16 mouse cellular contexts compared by ENCODE assay signal in the genomic region with DNA sequence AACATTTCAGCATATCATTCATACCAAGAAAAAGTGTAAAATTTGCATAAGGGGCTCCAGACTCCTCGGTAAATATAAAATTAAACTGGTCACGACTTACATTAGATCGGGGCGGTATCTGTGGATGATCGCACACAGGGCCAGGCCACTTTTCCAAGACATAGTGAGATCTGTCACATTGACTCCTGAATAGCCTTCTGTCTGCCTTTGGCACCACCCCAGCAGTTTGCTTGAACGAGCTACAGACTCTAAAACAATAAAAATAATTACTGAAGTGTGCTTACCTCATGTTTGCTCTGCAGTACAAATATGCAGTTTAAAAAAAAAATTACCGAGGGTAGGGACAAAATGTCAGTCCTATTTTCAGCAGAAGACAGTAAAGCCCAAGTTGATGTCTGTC.
A peak's percentile ranks its signal among the peaks of the same experiment; 100 is the strongest.
DNase-seq lines count a peak whose midpoint lies in the region; ATAC-seq and TF ChIP-seq lines count a peak whose summit lies in the region.
"Had no signal": no experiment of that assay in that cellular context is flagged by ENCODE, and none has a peak within 500 bp of the region (broad histone marks: within the 10 kb centered on the region; RNA-seq: fewer than 3 reads in every experiment).

No protein-coding gene starts in this region.

- no peak overlapping the region for H3K4me2 ChIP-seq in hindbrain, postnatal 0 days (ENCODE audit: low read depth, low read length)
- no peak overlapping the region for H3K4me2 ChIP-seq in hindbrain, embryonic 13.5 days
- H3K4me2 ChIP-seq: embryonic facial prominence, embryonic 12.5 days; heart, embryonic 13.5 days; liver, embryonic 11.5 days; midbrain, embryonic 13.5 days had no signal

- peak; percentile 37 for DNase-seq in hindbrain, postnatal 0 days (ENCODE audit: low spot score)
- no peak for DNase-seq in testis, postnatal 10 days (ENCODE audit: low spot score)
- peak; percentile 80 for DNase-seq in cerebellum, adult 9-11 months
- DNase-seq in heart, adult 11 months = no peak
- DNase-seq in right cerebral cortex, postnatal 36 days (ENCODE audit: low spot score in 2 of 2) = no peak
- DNase-seq: kidney, adult 11 months; lung, postnatal 14 days had no signal

- H3K36me3 ChIP-seq in hindbrain, postnatal 0 days (ENCODE audit: insufficient read depth, low read length) = peaks cover 56% of the 10 kb centered on the region
- peaks cover 77% of the 10 kb centered on the region for H3K36me3 ChIP-seq in hindbrain, embryonic 13.5 days
- no peaks in the 10 kb centered on the region for H3K36me3 ChIP-seq in testis, adult 2 months (ENCODE audit: control insufficient read depth, insufficient read depth, low read length)

- 31% methylated on average over 7 of the region's 7 CpGs for WGBS in hindbrain, postnatal 0 days
- WGBS in hindbrain, embryonic 13.5 days = 64% methylated on average over 7 of the region's 7 CpGs

- H3K9ac ChIP-seq in hindbrain, postnatal 0 days (replicated peaks; ENCODE audit: low read length) = no peak overlapping the region
- no peak overlapping the region for H3K9ac ChIP-seq in hindbrain, embryonic 13.5 days
- H3K9ac ChIP-seq: embryonic facial prominence, embryonic 12.5 days; forebrain, postnatal 0 days; heart, embryonic 13.5 days had no signal

- no peak overlapping the region for H3K27ac ChIP-seq in hindbrain, postnatal 0 days
- no peak overlapping the region for H3K27ac ChIP-seq in hindbrain, embryonic 13.5 days
- no peak overlapping the region for H3K27ac ChIP-seq in testis, adult 2 months (ENCODE audit: control insufficient read depth, insufficient read depth, low read depth, low read length)
- H3K27ac ChIP-seq: embryonic facial prominence, embryonic 12.5 days; heart, embryonic 13.5 days; midbrain, embryonic 13.5 days had no signal

- no peak for TF ChIP-seq POLR2A in testis, adult 2 months (IDR thresholded peaks at IDR 0.05; ENCODE audit: control insufficient read depth, low read depth, low read length)

- TF ChIP-seq CTCF in hindbrain, postnatal 0 days (IDR thresholded peaks at IDR 0.05; ENCODE audit: low read depth) = no peak
- no peak for TF ChIP-seq CTCF in testis, adult 2 months (IDR thresholded peaks at IDR 0.05; ENCODE audit: control insufficient read depth, insufficient read depth, insufficient replicate concordance, low read depth, low read length)

- ATAC-seq in hindbrain, postnatal 0 days = no peak
- no peak for ATAC-seq in hindbrain, embryonic 13.5 days (ENCODE audit: low FRiP score)
- ATAC-seq: activated CD4-positive, CD25-positive, alpha-beta regulatory T cell, adult 4 months; midbrain, embryonic 13.5 days had no signal

- no peaks in the 10 kb centered on the region for H3K27me3 ChIP-seq in hindbrain, postnatal 0 days (ENCODE audit: insufficient read depth, low read length)
- H3K27me3 ChIP-seq in hindbrain, embryonic 13.5 days = no peaks in the 10 kb centered on the region
- no peaks in the 10 kb centered on the region for H3K27me3 ChIP-seq in testis, adult 2 months (ENCODE audit: control insufficient read depth, insufficient read depth, low read length)
- H3K27me3 ChIP-seq: embryonic facial prominence, embryonic 12.5 days; heart, embryonic 13.5 days; midbrain, embryonic 13.5 days had no signal

- H3K4me1 ChIP-seq in hindbrain, postnatal 0 days (ENCODE audit: insufficient read depth, low read length) = peaks cover 8% of the 10 kb centered on the region; the same call in 1 of the 2 replicates
- H3K4me1 ChIP-seq in hindbrain, embryonic 13.5 days (replicated peaks) = peaks cover 23% of the 10 kb centered on the region
- H3K4me1 ChIP-seq in testis, adult 2 months (ENCODE audit: control insufficient read depth, insufficient read depth, low read length) = no peaks in the 10 kb centered on the region

- H3K9me3 ChIP-seq in hindbrain, postnatal 0 days (ENCODE audit: low read length) = no peaks in the 10 kb centered on the region
- no peaks in the 10 kb centered on the region for H3K9me3 ChIP-seq in hindbrain, embryonic 13.5 days
- H3K9me3 ChIP-seq: embryonic facial prominence, embryonic 12.5 days; heart, embryonic 13.5 days; midbrain, embryonic 13.5 days had no signal

- no peak overlapping the region for H3K4me3 ChIP-seq in hindbrain, postnatal 0 days (ENCODE audit: low read length)
- no peak overlapping the region for H3K4me3 ChIP-seq in hindbrain, embryonic 13.5 days
- H3K4me3 ChIP-seq in testis, adult 2 months (ENCODE audit: control insufficient read depth, low read depth, low read length) = peak overlapping the region; percentile 61
- H3K4me3 ChIP-seq: embryonic facial prominence, embryonic 12.5 days; erythroblast, embryonic 14.5 days; heart, embryonic 13.5 days; midbrain, embryonic 13.5 days had no signal

Comparison
In these comparisons a context has a peak if more than half of its experiments do, and no peak if none do; other contexts are left out.
1. DNase-seq: peak in hindbrain, postnatal 0 days (single experiment) and cerebellum, adult 9-11 months (single experiment); none in testis, postnatal 10 days (single experiment), heart, adult 11 months (single experiment) and right cerebral cortex, postnatal 36 days (0 of 2).